Mouse (Mus musculus) testis, adult 2 months (tissue): Measurements from ENCODE around the gene Birc7. TPM values are rescaled to one million over a fixed set of nuclear protein-coding genes. Genes with fewer than 3 reads are reported as not detected.
A peak's percentile ranks its signal among the peaks of the same experiment; 100 is the strongest.

Source experiments
- H3K27ac ChIP-seq: fragments of 200-500 bp; 2 replicates; pipeline ENCODE4 v1.5.1; 2012; ENCODE audit warnings: low read depth, low read length; ENCODE audit not compliant: control insufficient read depth, insufficient read depth
- H3K27me3 ChIP-seq: fragments of 200-500 bp; 2 replicates; pipeline ENCODE4 v1.6.1; 2012; ENCODE audit warnings: mild to moderate bottlenecking, low read length, moderate library complexity; ENCODE audit not compliant: control insufficient read depth, insufficient read depth
- H3K36me3 ChIP-seq: fragments of 200-500 bp; 2 replicates; pipeline ENCODE4 v1.6.1; 2012; ENCODE audit warnings: mild to moderate bottlenecking, low read length; ENCODE audit not compliant: control insufficient read depth, insufficient read depth
- H3K4me1 ChIP-seq: fragments of 200-500 bp; 2 replicates; pipeline ENCODE4 v1.6.1; 2012; ENCODE audit warnings: low read length; ENCODE audit not compliant: control insufficient read depth, insufficient read depth
- H3K4me3 ChIP-seq: fragments of 200-500 bp; 2 replicates; pipeline ENCODE4 v1.5.1; 2012; ENCODE audit warnings: low read depth, mild to moderate bottlenecking, low read length, moderate library complexity, mixed read lengths; ENCODE audit not compliant: control insufficient read depth
- CTCF ChIP-seq: fragments of 200-500 bp; IDR thresholded peaks from 2 replicates; pipeline ENCODE4 v1.5.1; 2012; ENCODE audit warnings: low read depth, mild to moderate bottlenecking, inconsistent platforms, low read length, moderate library complexity; ENCODE audit not compliant: control insufficient read depth, insufficient read depth, insufficient replicate concordance
- POLR2A ChIP-seq: fragments of 200-500 bp; IDR thresholded peaks from 2 replicates; pipeline ENCODE4 v1.6.1; 2012; ENCODE audit warnings: low read depth, mild to moderate bottlenecking, inconsistent platforms, low read length, moderate library complexity; ENCODE audit not compliant: control insufficient read depth
- polyA plus RNA-seq: library from polyadenylated mRNA; depleted of rRNA; stranded (reverse); fragments of >200 nt; gene quantifications from 2 replicates; pipeline ENCODE4 v1.2.3, GENCODE M21; 2012

Gene Birc7
- polyA plus RNA-seq, 1 experiment = not detected

DNA sequence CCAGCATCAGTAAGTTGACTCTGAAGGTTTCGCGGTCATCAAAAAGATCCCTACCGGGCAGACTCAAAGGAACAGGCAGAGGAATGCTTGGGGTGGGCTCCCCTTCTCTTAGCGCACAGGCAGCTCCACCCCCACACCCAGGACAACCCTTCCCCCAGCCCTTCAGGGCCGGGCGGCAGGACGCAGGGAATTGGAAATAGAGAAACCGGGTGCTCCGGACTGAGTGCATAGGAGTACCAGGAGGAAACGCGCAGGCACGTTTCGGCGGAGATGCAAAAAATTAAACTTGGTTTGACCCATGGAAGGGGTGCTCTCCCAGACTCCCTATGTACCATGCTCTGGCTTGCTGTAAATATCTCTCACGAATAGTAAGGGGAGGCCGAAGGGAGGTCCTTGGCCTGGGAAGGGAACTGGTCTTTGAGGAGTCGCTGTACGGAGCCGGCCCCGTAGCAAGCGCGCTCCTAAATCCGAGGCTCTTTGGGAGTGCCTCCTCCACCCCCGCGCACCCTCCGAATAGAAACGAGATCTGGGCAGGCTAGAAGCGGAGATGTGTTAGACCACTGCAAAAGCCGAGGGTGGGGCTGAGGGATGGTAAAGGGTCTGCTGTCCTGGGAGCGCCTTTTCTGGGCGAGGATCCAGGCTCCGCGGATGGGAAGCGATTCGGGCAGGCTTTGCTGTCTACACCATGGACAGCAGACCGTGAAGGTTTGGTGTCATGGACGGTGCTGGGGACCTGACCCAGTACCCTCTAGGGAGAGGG lies 37.6 kb upstream of the Birc7 start:
- Histone ChIP-seq H3K4me3 (no peak overlapping the region), H3K27ac (no peak overlapping the region), H3K36me3 (no peaks in the 10 kb centered on the region), H3K27me3 (no peaks in the 10 kb centered on the region; the same call in 1 of the 2 replicates), H3K4me1 (peaks cover 38% of the 10 kb centered on the region)
- TF ChIP-seq POLR2A (no peak), CTCF (no peak)

DNA sequence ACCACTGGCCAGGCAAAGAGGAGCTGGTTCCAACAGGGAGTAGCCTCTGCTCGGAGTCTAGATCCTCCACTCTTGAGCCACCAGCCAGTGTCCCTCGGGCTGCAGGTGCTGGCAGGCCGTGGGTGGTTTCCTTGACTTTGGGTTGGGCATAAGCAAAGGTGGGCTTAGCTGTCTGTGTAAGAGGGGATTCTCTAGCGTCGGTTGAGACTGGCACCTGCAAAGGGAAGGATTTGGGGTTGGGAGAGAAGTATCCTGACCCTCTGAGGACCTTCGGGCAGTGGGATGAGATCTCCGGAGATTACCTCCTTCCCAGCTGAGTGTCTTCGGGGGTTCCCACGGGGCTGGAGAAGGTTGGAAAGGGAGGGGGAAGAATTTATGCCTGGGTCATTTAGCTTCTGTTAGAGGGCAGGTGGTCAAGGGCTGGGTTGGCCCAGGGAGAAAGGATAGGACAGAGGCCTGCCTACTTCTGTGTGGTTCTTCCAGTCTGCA lies 36.9 kb upstream of the Birc7 start:
- H3K36me3 ChIP-seq = no peaks in the 10 kb centered on the region
- no peak overlapping the region for H3K4me3 ChIP-seq
- H3K27me3 ChIP-seq = no peaks in the 10 kb centered on the region; the same call in 1 of the 2 replicates
- H3K4me1 ChIP-seq = peaks cover 38% of the 10 kb centered on the region
- TF ChIP-seq CTCF (no peak), POLR2A (no peak)
- H3K27ac ChIP-seq = no peak overlapping the region

DNA sequence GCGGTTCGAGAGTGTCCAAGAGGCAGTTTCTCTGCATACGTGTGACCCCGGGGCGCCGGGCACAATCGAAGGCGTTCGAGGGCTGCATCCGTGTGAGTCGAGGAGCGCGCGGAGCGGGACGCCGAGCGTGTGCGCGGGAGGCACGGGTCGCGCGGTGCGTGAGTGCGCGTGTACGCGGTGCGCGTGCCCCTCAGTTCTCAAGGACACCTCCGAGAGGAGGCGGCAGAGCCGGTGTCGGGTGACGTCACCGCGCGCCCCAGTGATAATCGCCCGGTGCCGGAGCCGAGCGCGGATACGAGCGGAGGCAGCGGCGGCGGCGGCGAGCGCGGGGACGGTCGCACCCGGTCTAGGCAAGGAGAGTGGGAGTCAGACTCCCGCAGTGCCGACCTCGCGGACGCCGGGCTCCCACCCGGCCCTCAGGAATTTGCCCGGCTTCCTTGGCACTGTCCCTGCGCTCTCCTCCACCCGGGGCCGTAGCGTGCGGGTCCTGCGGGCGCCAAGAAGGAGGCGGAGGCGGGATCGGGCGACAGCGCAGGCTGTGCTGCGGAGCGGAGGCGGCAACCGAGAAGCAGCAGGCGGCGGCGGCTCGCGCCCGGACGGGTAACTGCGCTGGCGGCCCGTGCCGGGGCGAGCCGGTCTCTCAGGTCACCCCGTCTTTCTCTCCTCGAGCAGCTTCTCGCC lies 35.8 kb upstream of the Birc7 start:
- peaks cover 38% of the 10 kb centered on the region for H3K4me1 ChIP-seq
- H3K27me3 ChIP-seq = no peaks in the 10 kb centered on the region; the same call in 1 of the 2 replicates
- H3K27ac ChIP-seq = 0 out of 2 replicates have a peak overlapping the region, but pooled peaks have one; percentile 25

DNA sequence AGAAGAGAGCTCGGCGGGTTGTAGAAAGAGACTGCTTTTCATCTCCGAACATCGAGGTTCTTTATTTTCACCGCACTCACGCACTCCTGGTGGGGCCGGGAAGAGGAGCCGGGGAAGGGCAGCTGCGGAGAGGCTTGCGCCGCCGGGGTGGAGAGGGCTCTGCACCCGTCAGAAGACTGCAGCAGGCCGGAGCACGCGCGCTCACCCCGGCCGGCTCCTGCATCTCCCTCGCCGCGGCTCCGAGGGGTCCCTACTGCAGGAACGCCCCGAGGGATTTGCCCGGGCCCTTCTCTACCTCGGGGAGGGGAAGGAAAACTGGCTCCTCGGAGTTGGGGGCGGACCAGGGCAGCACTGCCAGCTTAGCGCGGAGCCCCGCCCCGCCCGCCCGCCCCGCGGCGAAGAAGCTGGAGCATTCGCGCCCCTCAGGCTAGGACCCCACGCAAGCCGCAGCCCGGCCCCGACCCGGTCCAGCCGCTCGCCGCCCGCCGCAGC lies 35.2 kb upstream of the Birc7 start:
- peak overlapping the region; percentile 73 for H3K4me3 ChIP-seq
- H3K27me3 ChIP-seq = no peaks in the 10 kb centered on the region; the same call in 1 of the 2 replicates
- no peak overlapping the region for H3K27ac ChIP-seq
- peaks cover 38% of the 10 kb centered on the region for H3K4me1 ChIP-seq
- TF ChIP-seq CTCF (no peak), POLR2A (no peak)
- no peaks in the 10 kb centered on the region for H3K36me3 ChIP-seq

More for the DNA sequence above, 35.8 kb upstream of the Birc7 start:
- peak; percentile 30; the same call in 1 of the 2 replicates for TF ChIP-seq POLR2A
- no peak for TF ChIP-seq CTCF
- H3K36me3 ChIP-seq = no peaks in the 10 kb centered on the region
- peak overlapping the region; percentile 73 for H3K4me3 ChIP-seq

DNA sequence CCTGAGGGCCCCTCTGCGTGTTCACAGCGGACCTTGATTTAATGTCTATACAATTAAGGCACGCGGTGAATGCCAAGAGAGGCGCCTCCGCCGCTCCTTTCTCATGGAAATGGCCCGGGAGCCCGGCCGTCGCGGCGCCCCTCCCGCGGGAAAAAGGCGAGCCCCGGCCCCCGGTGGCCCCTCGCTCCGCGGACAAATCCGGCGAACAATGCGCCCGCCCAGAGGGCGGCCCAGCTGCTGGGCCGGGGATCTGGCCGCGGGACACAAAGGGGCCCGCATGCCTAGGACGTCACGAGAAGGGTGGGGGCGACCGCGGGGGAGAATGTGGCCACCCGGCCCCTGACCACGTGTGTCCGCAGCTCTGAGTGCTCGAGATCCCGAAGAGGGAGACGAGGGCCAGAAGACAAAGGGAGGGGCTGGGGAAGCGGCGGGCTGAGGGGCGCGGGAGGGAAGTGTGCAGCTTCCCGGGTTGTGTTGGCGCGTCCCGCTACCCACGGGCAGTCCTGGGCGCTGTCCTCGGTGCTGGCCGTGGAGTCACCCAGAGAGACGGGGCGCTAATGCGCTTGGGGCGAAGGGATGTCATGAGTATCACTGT lies 34.7 kb upstream of the Birc7 start:
- no peak for TF ChIP-seq POLR2A
- no peak for TF ChIP-seq CTCF
- Histone ChIP-seq H3K4me1 (peaks cover 38% of the 10 kb centered on the region), H3K36me3 (no peaks in the 10 kb centered on the region), H3K4me3 (peak overlapping the region; percentile 62), H3K27me3 (no peaks in the 10 kb centered on the region; the same call in 1 of the 2 replicates), H3K27ac (no peak overlapping the region)

DNA sequence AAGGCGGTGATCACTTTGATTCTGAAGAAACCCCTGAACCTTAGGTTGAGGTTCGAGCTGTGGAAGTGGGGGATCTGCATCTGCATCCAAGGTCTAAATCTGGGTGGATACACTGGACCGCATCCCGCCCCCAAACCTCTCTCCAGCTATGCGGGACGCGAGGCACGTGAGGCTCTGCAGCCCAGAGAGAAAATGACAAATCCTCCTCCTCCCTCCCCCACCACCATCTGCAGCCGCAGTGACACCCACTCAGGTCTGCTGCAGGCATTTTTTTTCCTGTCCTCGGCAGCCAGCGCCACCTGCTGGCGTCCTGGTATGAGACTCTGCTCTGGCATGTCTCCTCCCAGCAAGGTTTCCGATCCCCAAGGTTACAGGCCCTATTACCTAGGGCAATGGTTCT lies 34.1 kb upstream of the Birc7 start:
- Histone ChIP-seq H3K27ac (no peak overlapping the region), H3K4me3 (peak overlapping the region; percentile 62), H3K27me3 (no peaks in the 10 kb centered on the region; the same call in 1 of the 2 replicates), H3K36me3 (no peaks in the 10 kb centered on the region), H3K4me1 (peaks cover 38% of the 10 kb centered on the region)
- TF ChIP-seq POLR2A (no peak), CTCF (peak; percentile 61)
